7 mouse cellular contexts compared by ENCODE assay signal in the genomic region with DNA sequence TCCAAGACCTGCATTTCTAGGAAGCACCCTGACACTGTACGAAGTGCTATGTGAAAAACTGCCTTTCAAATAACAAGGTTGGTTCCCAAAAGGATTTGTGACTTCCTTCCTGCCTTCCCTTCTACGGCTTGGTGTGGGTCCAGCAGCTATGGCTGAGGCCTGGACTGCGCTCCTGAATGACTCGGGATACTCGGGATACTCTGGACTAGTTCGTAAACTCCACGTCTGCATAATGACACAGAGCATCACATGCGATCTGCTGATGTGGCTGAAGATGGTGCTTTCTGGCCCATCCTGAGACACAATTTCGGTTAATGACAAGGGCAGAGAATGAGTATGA. TPM values are rescaled to one million over a fixed set of nuclear protein-coding genes. Genes with fewer than 3 reads are reported as not detected.
DNase-seq lines count a peak whose midpoint lies in the region; ATAC-seq lines count a peak whose summit lies in the region.

No protein-coding gene starts in this region.

- no peaks in the 10 kb centered on the region; the same call in 1 of the 2 replicates for H3K36me3 ChIP-seq in lung, embryonic 16.5 days (ENCODE audit: control insufficient read depth, insufficient read depth, low read length)
- peaks cover 31% of the 10 kb centered on the region for H3K36me3 ChIP-seq in limb, embryonic 15.5 days
- H3K36me3 ChIP-seq in stomach, embryonic 15.5 days, result 0 out of 2 replicates have a peak, but pooled peaks cover 4% of the 10 kb centered on the region

- no peak for DNase-seq in lung, postnatal 36 days
- no peak for DNase-seq in left cerebral cortex, postnatal 10 days (ENCODE audit: extremely low spot score in 1 of 2, low spot score in 2 of 2)
- DNase-seq in kidney, adult 11 months, result no peak

- H3K4me2 ChIP-seq in lung, embryonic 16.5 days (ENCODE audit: low read depth, low read length), result peak overlapping the region; percentile 87
- H3K4me2 ChIP-seq in limb, embryonic 15.5 days, result peak overlapping the region; percentile 68
- H3K4me2 ChIP-seq in stomach, embryonic 15.5 days, result peak overlapping the region; percentile 67

- H3K9me3 ChIP-seq in lung, embryonic 16.5 days (ENCODE audit: control insufficient read depth, low read length), result no peaks in the 10 kb centered on the region
- no peaks in the 10 kb centered on the region for H3K9me3 ChIP-seq in limb, embryonic 15.5 days
- no peaks in the 10 kb centered on the region for H3K9me3 ChIP-seq in stomach, embryonic 15.5 days

- H3K4me3 ChIP-seq in lung, embryonic 16.5 days (ENCODE audit: low read length), result peak overlapping the region; percentile 52
- peak overlapping the region; percentile 43 for H3K4me3 ChIP-seq in limb, embryonic 15.5 days
- H3K4me3 ChIP-seq in stomach, embryonic 15.5 days (replicated peaks), result peak overlapping the region; percentile 39

- peaks cover 22% of the 10 kb centered on the region for H3K4me1 ChIP-seq in lung, embryonic 16.5 days (replicated peaks; ENCODE audit: control insufficient read depth, insufficient read depth, low read length)
- H3K4me1 ChIP-seq in limb, embryonic 15.5 days, result peaks cover 19% of the 10 kb centered on the region
- peaks cover 17% of the 10 kb centered on the region for H3K4me1 ChIP-seq in stomach, embryonic 15.5 days

- peak overlapping the region; percentile 83 for H3K27ac ChIP-seq in lung, embryonic 16.5 days (ENCODE audit: low read length)
- H3K27ac ChIP-seq in limb, embryonic 15.5 days, result peak overlapping the region; percentile 90
- H3K27ac ChIP-seq in stomach, embryonic 15.5 days, result peak overlapping the region; percentile 76

- WGBS in lung, embryonic 16.5 days, result 14% methylated on average over 9 of the region's 9 CpGs
- WGBS in limb, embryonic 15.5 days, result 19% methylated on average over 9 of the region's 9 CpGs
- 12% methylated on average over 9 of the region's 9 CpGs for WGBS in stomach, embryonic 15.5 days

- peak; percentile 24 for ATAC-seq in lung, embryonic 16.5 days (ENCODE audit: low read depth)
- peak; percentile 50 for ATAC-seq in erythroid progenitor cell, adult 5-6 weeks (replicated peaks; ENCODE audit: low FRiP score, poor library complexity, severe bottlenecking)
- ATAC-seq in limb, embryonic 15.5 days (ENCODE audit: insufficient number of reproducible peaks, low FRiP score, low TSS enrichment, low read depth), result peak; percentile 10; the same call in 1 of the 2 replicates
- ATAC-seq in stomach, embryonic 15.5 days (ENCODE audit: insufficient read depth, low FRiP score, low read depth), result peak; percentile 12; the same call in 1 of the 2 replicates

- H3K27me3 ChIP-seq in lung, embryonic 16.5 days (ENCODE audit: control insufficient read depth, insufficient read depth, low read depth, low read length), result no peaks in the 10 kb centered on the region
- H3K27me3 ChIP-seq in limb, embryonic 15.5 days, result no peaks in the 10 kb centered on the region
- no peaks in the 10 kb centered on the region for H3K27me3 ChIP-seq in stomach, embryonic 15.5 days (replicated peaks)

- intact Hi-C loops in left cerebral cortex, postnatal 10 days (cut with DNase I), result loop anchor here (1.0 kb wide), 1 partner anchor 55 kb away; a partner anchor contains a TSS

- H3K9ac ChIP-seq in lung, embryonic 16.5 days (ENCODE audit: low read length), result peak overlapping the region; percentile 73
- peak overlapping the region; percentile 39; the same call in 1 of the 2 replicates for H3K9ac ChIP-seq in limb, embryonic 15.5 days
- H3K9ac ChIP-seq in stomach, embryonic 15.5 days, result peak overlapping the region; percentile 55; the same call in 1 of the 2 replicates

RNA-seq across cellular contexts. Expression of a gene that starts 33.6 kb away (rescaled TPM):
- 23.8 and 26.7 TPM in 2 replicates for polyA plus RNA-seq in lung, embryonic 16.5 days (2015; fragmentation: Nextera tagmentation; extraction: Ambion mirVana)
- 20.5 and 22.6 TPM in 2 replicates for total RNA-seq in erythroid progenitor cell, adult 5-6 weeks (2015; ENCODE audit: low replicate concordance)
- total RNA-seq in erythroid progenitor cell, adult 5-6 weeks (2017; ENCODE audit: low replicate concordance), result 7.1 and 8.0 TPM in 2 replicates
- polyA plus RNA-seq in limb, embryonic 15.5 days (2015; fragmentation: Nextera tagmentation; extraction: Ambion mirVana), result 22.9 and 24.5 TPM in 2 replicates
- 20.9 and 24.9 TPM in 2 replicates for polyA plus RNA-seq in stomach, embryonic 15.5 days (2015; fragmentation: Nextera tagmentation; extraction: Ambion mirVana)
- 10 to 100 TPM; 13.5 to 14.7 TPM for total RNA-seq in left cerebral cortex, postnatal 10 days (2021)

RNA-seq across cellular contexts. Expression of a gene that starts 45.3 kb away (rescaled TPM):
- polyA plus RNA-seq in lung, embryonic 16.5 days (2015; fragmentation: Nextera tagmentation; extraction: Ambion mirVana), result not detected in 2 replicates
- 2.5 TPM in 1 of 2 replicates, not detected in the other for total RNA-seq in erythroid progenitor cell, adult 5-6 weeks (2015; ENCODE audit: low replicate concordance)
- not detected in 2 replicates for total RNA-seq in erythroid progenitor cell, adult 5-6 weeks (2017; ENCODE audit: low replicate concordance)
- polyA plus RNA-seq in limb, embryonic 15.5 days (2015; fragmentation: Nextera tagmentation; extraction: Ambion mirVana), result 0.42 TPM in 1 of 2 replicates, not detected in the other
- not detected in 2 replicates for polyA plus RNA-seq in stomach, embryonic 15.5 days (2015; fragmentation: Nextera tagmentation; extraction: Ambion mirVana)
- total RNA-seq in left cerebral cortex, postnatal 10 days (2021), result under 1 TPM in 1 of 2 experiments, not detected in 1; 0.59 TPM

RNA-seq across cellular contexts. Expression of a gene that starts 54.4 kb away (rescaled TPM):
- polyA plus RNA-seq in lung, embryonic 16.5 days (2015; fragmentation: Nextera tagmentation; extraction: Ambion mirVana), result 168 and 192 TPM in 2 replicates
- 145 and 147 TPM in 2 replicates for total RNA-seq in erythroid progenitor cell, adult 5-6 weeks (2015; ENCODE audit: low replicate concordance)
- total RNA-seq in erythroid progenitor cell, adult 5-6 weeks (2017; ENCODE audit: low replicate concordance), result 58.4 and 67.4 TPM in 2 replicates
- polyA plus RNA-seq in limb, embryonic 15.5 days (2015; fragmentation: Nextera tagmentation; extraction: Ambion mirVana), result 456 and 462 TPM in 2 replicates
- polyA plus RNA-seq in stomach, embryonic 15.5 days (2015; fragmentation: Nextera tagmentation; extraction: Ambion mirVana), result 518 and 529 TPM in 2 replicates
- total RNA-seq in left cerebral cortex, postnatal 10 days (2021), result 100 to 1,000 TPM; 175 to 177 TPM
